Mouse (Mus musculus) intestine, embryonic 16.5 days (tissue): ENCODE measurements around the gene D5Ertd579e. TPM values are rescaled to one million over a fixed set of nuclear protein-coding genes. Genes with fewer than 3 reads are reported as not detected.
A peak's percentile ranks its signal among the peaks of the same experiment; 100 is the strongest.

Experiments
- ATAC-seq: fragments of 200-750 bp; cut with Nextera tagmentation; 2 replicates; pipeline ENCODE4 v1.8.0; 2017; ENCODE audit warnings: moderate TSS enrichment, moderate library complexity
- H3K27ac ChIP-seq: fragments of 300-500 bp; sonication (generic); 2 replicates; pipeline ENCODE4 v1.5.1; 2014; ENCODE audit warnings: mild to moderate bottlenecking, low read length
- H3K27me3 ChIP-seq: fragments of 300-500 bp; sonication (generic); replicated peaks from 2 replicates; pipeline ENCODE4 v1.6.1; 2014; ENCODE audit warnings: low read length, control low read depth, mixed read lengths; ENCODE audit not compliant: control insufficient read depth, insufficient read depth
- H3K36me3 ChIP-seq: fragments of 300-500 bp; sonication (generic); 2 replicates; pipeline ENCODE4 v1.6.1; 2014; ENCODE audit warnings: low read length, control low read depth; ENCODE audit not compliant: control insufficient read depth, insufficient read depth
- H3K4me1 ChIP-seq: fragments of 300-500 bp; sonication (generic); 2 replicates; pipeline ENCODE4 v1.6.1; 2014; ENCODE audit warnings: low read length, control low read depth, mixed read lengths; ENCODE audit not compliant: control insufficient read depth, insufficient read depth
- H3K4me2 ChIP-seq: fragments of 300-500 bp; sonication (generic); 2 replicates; pipeline ENCODE4 v1.6.1; 2014; ENCODE audit warnings: low read depth, low read length, control low read depth
- H3K4me3 ChIP-seq: fragments of 300-500 bp; sonication (generic); 2 replicates; pipeline ENCODE4 v1.5.1; 2014; ENCODE audit warnings: mild to moderate bottlenecking, low read length
- H3K9ac ChIP-seq: fragments of 300-500 bp; sonication (generic); 2 replicates; pipeline ENCODE4 v1.6.1; 2014; ENCODE audit warnings: low read depth, low read length
- H3K9me3 ChIP-seq: fragments of 300-500 bp; sonication (generic); 2 replicates; pipeline ENCODE4 v1.6.1; 2016; ENCODE audit warnings: low read length, control low read depth; ENCODE audit not compliant: control insufficient read depth
- WGBS: fragments of 180-500 bp; shearing (Covaris S2); extraction: QIAGEN DNeasy Blood & Tissue Kit; methylation state at CpG from one replicate; pipeline ENCODE4 v1.1.7; 2014; 5-methylcytosine and 5-hydroxymethylcytosine counted together
- polyA plus RNA-seq: library from polyadenylated mRNA; unstranded; fragments of >200 nt; fragmentation: Nextera tagmentation; extraction: Ambion mirVana; gene quantifications from 2 replicates; pipeline ENCODE4 v1.2.1, GENCODE M21; 2015

Gene D5Ertd579e
- 14.0 and 14.2 TPM in 2 replicates for polyA plus RNA-seq

GRCm38 (mm10) chr5:36695461-36696231, at the start of gene D5Ertd579e:
D5Ertd579e (minus strand) TSS chr5:36696024.
- H3K27ac ChIP-seq = peak within 1 kb of the TSS; percentile 85
- peaks cover 29% of the 10 kb centered on the region for H3K4me1 ChIP-seq
- peak within 1 kb of the TSS; percentile 85 for H3K9ac ChIP-seq
- no peaks in the 10 kb centered on the region for H3K9me3 ChIP-seq
- H3K4me3 ChIP-seq = peak within 1 kb of the TSS; percentile 75
- H3K4me2 ChIP-seq = peak within 1 kb of the TSS; percentile 92
- H3K36me3 ChIP-seq = no peaks in the 10 kb centered on the region
- under 1% methylated on average over 85 of the region's 104 CpGs for WGBS
- H3K27me3 ChIP-seq = no peaks in the 10 kb centered on the region
- peak; percentile 91 for ATAC-seq

GRCm38 (mm10) chr5:36742126-36742848, 46.5 kb upstream of the D5Ertd579e start:
- Histone ChIP-seq H3K4me3 (peak overlapping the region; percentile 28), H3K4me2 (peak overlapping the region; percentile 38), H3K4me1 (peaks cover 13% of the 10 kb centered on the region), H3K27ac (no peak overlapping the region), H3K36me3 (no peaks in the 10 kb centered on the region), H3K27me3 (no peaks in the 10 kb centered on the region), H3K9ac (no peak overlapping the region; the same call in 1 of the 2 replicates), H3K9me3 (no peaks in the 10 kb centered on the region)
- 25% methylated on average over 16 of the region's 16 CpGs for WGBS
- peak; percentile 65 for ATAC-seq

GRCm38 (mm10) chr5:36739829-36740228, 44.0 kb upstream of the D5Ertd579e start:
- Histone ChIP-seq H3K36me3 (no peaks in the 10 kb centered on the region), H3K4me1 (peaks cover 6% of the 10 kb centered on the region), H3K27ac (no peak overlapping the region), H3K27me3 (no peaks in the 10 kb centered on the region), H3K9ac (no peak overlapping the region), H3K4me2 (no peak overlapping the region), H3K4me3 (no peak overlapping the region), H3K9me3 (no peaks in the 10 kb centered on the region)
- WGBS = 64% methylated on average over 4 of the region's 4 CpGs
- peak; percentile 43; the same call in 1 of the 2 replicates for ATAC-seq

GRCm38 (mm10) chr5:36738799-36739615, 43.2 kb upstream of the D5Ertd579e start:
- Histone ChIP-seq H3K27ac (no peak overlapping the region), H3K9ac (no peak overlapping the region), H3K4me1 (peaks cover 6% of the 10 kb centered on the region), H3K27me3 (no peaks in the 10 kb centered on the region), H3K4me3 (no peak overlapping the region), H3K4me2 (no peak overlapping the region), H3K36me3 (no peaks in the 10 kb centered on the region), H3K9me3 (no peaks in the 10 kb centered on the region)
- WGBS = 55% methylated on average over 16 of the region's 16 CpGs
- ATAC-seq = no peak

GRCm38 (mm10) chr5:36737765-36738164, 41.9 kb upstream of the D5Ertd579e start:
- 73% methylated on average over 4 of the region's 4 CpGs for WGBS
- H3K9ac ChIP-seq = no peak overlapping the region
- ATAC-seq = no peak

GRCm38 (mm10) chr5:36736009-36736408, 40.2 kb upstream of the D5Ertd579e start:
- 74% methylated on average over 8 of the region's 8 CpGs for WGBS
- H3K4me3 ChIP-seq = no peak overlapping the region
- no peaks in the 10 kb centered on the region for H3K4me1 ChIP-seq
- H3K4me2 ChIP-seq = no peak overlapping the region
- ATAC-seq = no peak
- H3K9me3 ChIP-seq = no peaks in the 10 kb centered on the region
- H3K36me3 ChIP-seq = no peaks in the 10 kb centered on the region
- no peak overlapping the region for H3K9ac ChIP-seq
- no peaks in the 10 kb centered on the region for H3K27me3 ChIP-seq
- H3K27ac ChIP-seq = no peak overlapping the region

More at GRCm38 (mm10) chr5:36737765-36738164, 41.9 kb upstream of the D5Ertd579e start:
- Histone ChIP-seq H3K4me2 (no peak overlapping the region), H3K4me3 (no peak overlapping the region), H3K27me3 (no peaks in the 10 kb centered on the region), H3K4me1 (peaks cover 6% of the 10 kb centered on the region), H3K9me3 (no peaks in the 10 kb centered on the region), H3K36me3 (no peaks in the 10 kb centered on the region), H3K27ac (no peak overlapping the region)

GRCm38 (mm10) chr5:36735106-36735505, 39.3 kb upstream of the D5Ertd579e start:
- Histone ChIP-seq H3K4me2 (no peak overlapping the region), H3K4me3 (no peak overlapping the region), H3K4me1 (no peaks in the 10 kb centered on the region), H3K36me3 (no peaks in the 10 kb centered on the region), H3K9me3 (no peaks in the 10 kb centered on the region), H3K27ac (no peak overlapping the region), H3K9ac (no peak overlapping the region), H3K27me3 (no peaks in the 10 kb centered on the region)
- WGBS = 88% methylated on average over 6 of the region's 6 CpGs
- ATAC-seq = no peak

- Histone ChIP-seq H3K27ac (no peak overlapping the region), H3K36me3 (no peaks in the 10 kb centered on the region), H3K4me2 (no peak overlapping the region), H3K27me3 (no peaks in the 10 kb centered on the region), H3K4me3 (no peak overlapping the region), H3K9me3 (no peaks in the 10 kb centered on the region), H3K9ac (no peak overlapping the region), H3K4me1 (peaks cover 9% of the 10 kb centered on the region)
- no peak for ATAC-seq
- 75% methylated on average over 3 of the region's 3 CpGs for WGBS
Observed at GRCm38 (mm10) chr5:36733405-36733804, 37.6 kb upstream of the D5Ertd579e start.
